Mouse (Mus musculus) brain, embryonic 14.5 days (tissue): ENCODE data around the gene Atp6v1d.

Experiments used
- CTCF ChIP-seq: fragments of 200-500 bp; IDR thresholded peaks from 2 replicates; pipeline ENCODE4 v1.5.1; 2012; ENCODE audit warnings: inconsistent platforms, mild to moderate bottlenecking, moderate library complexity, borderline replicate concordance; ENCODE audit not compliant: insufficient read depth, insufficient read length; ENCODE audit errors: extremely low read depth
- POLR2A ChIP-seq: fragments of 200-500 bp; IDR thresholded peaks from 2 replicates; pipeline ENCODE4 v1.6.1; 2012; ENCODE audit warnings: mild to moderate bottlenecking, inconsistent platforms, borderline replicate concordance; ENCODE audit not compliant: poor library complexity, insufficient read depth, insufficient read length, severe bottlenecking; ENCODE audit errors: extremely low read depth

- TF ChIP-seq CTCF: no peak
- TF ChIP-seq POLR2A: no peak
These were observed 67.2 kb downstream of the Atp6v1d start for GRCm38 (mm10) chr12:78794236-78794635.
